Mouse (Mus musculus): ENCODE results near the gene Apoa2. TPM values are rescaled to one million over a fixed set of nuclear protein-coding genes. Genes with fewer than 3 reads are reported as not detected.

Gene Apoa2
- polyA plus RNA-seq, 1 experiment from 2014 or later = 11.9 TPM

- WGBS = 20% methylated on average over 5 of the region's 5 CpGs
- peaks cover 42% of the 10 kb centered on the region for H3K4me1 ChIP-seq (ENCODE audit: control insufficient read depth, insufficient read depth, low read length)
- ATAC-seq (replicated peaks; ENCODE audit: extremely low read depth, insufficient read depth, low FRiP score) = no peak
Measured at GRCm38 (mm10) chr1:171249913-171250600, 25.2 kb downstream of the Apoa2 start, which contains the start of gene Adamts4. TSS of gene Adamts4 (plus strand) at chr1:171250421.

GRCm38 (mm10) chr1:171250680-171251593 lies 26.1 kb downstream of the Apoa2 start, which contains the start of gene Ndufs2:
TSS of gene Ndufs2 (minus strand) at chr1:171251388.
- H3K27me3 ChIP-seq (ENCODE audit: control insufficient read depth, insufficient read depth, low read length) = no peaks in the 10 kb centered on the region
- no peak for ATAC-seq (replicated peaks; ENCODE audit: extremely low read depth, insufficient read depth, low FRiP score)
- H3K4me3 ChIP-seq (ENCODE audit: low read length) = peak within 1 kb of the TSS; percentile 39
- peak within 1 kb of the TSS; percentile 48 for H3K9ac ChIP-seq (ENCODE audit: low read length)
- 25% methylated on average over 26 of the region's 26 CpGs for WGBS
- H3K9me3 ChIP-seq (replicated peaks; ENCODE audit: control insufficient read depth, low read length) = no peaks in the 10 kb centered on the region
- H3K36me3 ChIP-seq (ENCODE audit: control insufficient read depth, insufficient read depth) = no peaks in the 10 kb centered on the region
- H3K4me1 ChIP-seq (ENCODE audit: control insufficient read depth, insufficient read depth, low read length) = peaks cover 38% of the 10 kb centered on the region
- H3K4me2 ChIP-seq (ENCODE audit: low read depth, low read length) = peak within 1 kb of the TSS; percentile 58
- H3K27ac ChIP-seq (ENCODE audit: low read length) = peak within 1 kb of the TSS; percentile 91

More at GRCm38 (mm10) chr1:171249913-171250600, 25.2 kb downstream of the Apoa2 start, which contains the start of gene Adamts4:
- Histone ChIP-seq H3K9ac (ENCODE audit: low read length) (peak within 1 kb of the TSS; percentile 48), H3K4me2 (ENCODE audit: low read depth, low read length) (peak within 1 kb of the TSS; percentile 58), H3K27me3 (ENCODE audit: control insufficient read depth, insufficient read depth, low read length) (no peaks in the 10 kb centered on the region), H3K36me3 (ENCODE audit: control insufficient read depth, insufficient read depth) (peaks cover 2% of the 10 kb centered on the region), H3K9me3 (replicated peaks; ENCODE audit: control insufficient read depth, low read length) (no peaks in the 10 kb centered on the region), H3K27ac (ENCODE audit: low read length) (peak within 1 kb of the TSS; percentile 91), H3K4me3 (ENCODE audit: low read length) (peak within 1 kb of the TSS; percentile 39)

GRCm38 (mm10) chr1:171251594-171252324 lies 26.9 kb downstream of the Apoa2 start:
- peak overlapping the region; percentile 48 for H3K9ac ChIP-seq (ENCODE audit: low read length)
- H3K36me3 ChIP-seq (ENCODE audit: control insufficient read depth, insufficient read depth) = no peaks in the 10 kb centered on the region
- 22% methylated on average over 13 of the region's 13 CpGs for WGBS
- peak overlapping the region; percentile 91 for H3K27ac ChIP-seq (ENCODE audit: low read length)
- H3K4me3 ChIP-seq (ENCODE audit: low read length) = peak overlapping the region; percentile 39
- no peaks in the 10 kb centered on the region for H3K9me3 ChIP-seq (replicated peaks; ENCODE audit: control insufficient read depth, low read length)
- peaks cover 34% of the 10 kb centered on the region for H3K4me1 ChIP-seq (ENCODE audit: control insufficient read depth, insufficient read depth, low read length)
- H3K4me2 ChIP-seq (ENCODE audit: low read depth, low read length) = peak overlapping the region; percentile 58
- H3K27me3 ChIP-seq (ENCODE audit: control insufficient read depth, insufficient read depth, low read length) = no peaks in the 10 kb centered on the region
- peak; percentile 15; the same call in 1 of the 2 replicates for ATAC-seq (replicated peaks; ENCODE audit: extremely low read depth, insufficient read depth, low FRiP score)

GRCm38 (mm10) chr1:171252415-171252814 lies 27.6 kb downstream of the Apoa2 start:
- H3K4me2 ChIP-seq (ENCODE audit: low read depth, low read length) = peak overlapping the region; percentile 58
- peak overlapping the region; percentile 48 for H3K9ac ChIP-seq (ENCODE audit: low read length)
- 53% methylated on average over 17 of the region's 17 CpGs for WGBS
- H3K4me3 ChIP-seq (ENCODE audit: low read length) = peak overlapping the region; percentile 39
- H3K4me1 ChIP-seq (ENCODE audit: control insufficient read depth, insufficient read depth, low read length) = peaks cover 33% of the 10 kb centered on the region
- no peak for ATAC-seq (replicated peaks; ENCODE audit: extremely low read depth, insufficient read depth, low FRiP score)
- H3K9me3 ChIP-seq (replicated peaks; ENCODE audit: control insufficient read depth, low read length) = no peaks in the 10 kb centered on the region
- no peaks in the 10 kb centered on the region for H3K27me3 ChIP-seq (ENCODE audit: control insufficient read depth, insufficient read depth, low read length)
- peak overlapping the region; percentile 91 for H3K27ac ChIP-seq (ENCODE audit: low read length)
- no peaks in the 10 kb centered on the region for H3K36me3 ChIP-seq (ENCODE audit: control insufficient read depth, insufficient read depth)

GRCm38 (mm10) chr1:171256095-171256818 lies 31.4 kb downstream of the Apoa2 start:
- Histone ChIP-seq H3K4me2 (ENCODE audit: low read depth, low read length) (no peak overlapping the region), H3K27me3 (ENCODE audit: control insufficient read depth, insufficient read depth, low read length) (no peaks in the 10 kb centered on the region), H3K36me3 (ENCODE audit: control insufficient read depth, insufficient read depth) (no peaks in the 10 kb centered on the region), H3K27ac (ENCODE audit: low read length) (no peak overlapping the region), H3K9ac (ENCODE audit: low read length) (no peak overlapping the region), H3K9me3 (replicated peaks; ENCODE audit: control insufficient read depth, low read length) (no peaks in the 10 kb centered on the region), H3K4me1 (ENCODE audit: control insufficient read depth, insufficient read depth, low read length) (peaks cover 22% of the 10 kb centered on the region), H3K4me3 (ENCODE audit: low read length) (no peak overlapping the region)
- WGBS = 84% methylated on average over 24 of the region's 24 CpGs
- ATAC-seq (replicated peaks; ENCODE audit: extremely low read depth, insufficient read depth, low FRiP score) = no peak

GRCm38 (mm10) chr1:171256937-171257548 lies 32.2 kb downstream of the Apoa2 start:
- ATAC-seq (replicated peaks; ENCODE audit: extremely low read depth, insufficient read depth, low FRiP score) = no peak
- Histone ChIP-seq H3K27me3 (ENCODE audit: control insufficient read depth, insufficient read depth, low read length) (no peaks in the 10 kb centered on the region), H3K4me3 (ENCODE audit: low read length) (no peak overlapping the region), H3K36me3 (ENCODE audit: control insufficient read depth, insufficient read depth) (no peaks in the 10 kb centered on the region), H3K9ac (ENCODE audit: low read length) (no peak overlapping the region), H3K27ac (ENCODE audit: low read length) (no peak overlapping the region), H3K4me1 (ENCODE audit: control insufficient read depth, insufficient read depth, low read length) (peaks cover 19% of the 10 kb centered on the region), H3K9me3 (replicated peaks; ENCODE audit: control insufficient read depth, low read length) (no peaks in the 10 kb centered on the region), H3K4me2 (ENCODE audit: low read depth, low read length) (no peak overlapping the region)
- 58% methylated on average over 15 of the region's 15 CpGs for WGBS

- H3K27ac ChIP-seq (ENCODE audit: low read length) = no peak overlapping the region
- no peaks in the 10 kb centered on the region for H3K9me3 ChIP-seq (replicated peaks; ENCODE audit: control insufficient read depth, low read length)
- H3K4me1 ChIP-seq (ENCODE audit: control insufficient read depth, insufficient read depth, low read length) = peaks cover 18% of the 10 kb centered on the region
- no peak overlapping the region for H3K4me2 ChIP-seq (ENCODE audit: low read depth, low read length)
- no peaks in the 10 kb centered on the region for H3K36me3 ChIP-seq (ENCODE audit: control insufficient read depth, insufficient read depth)
- ATAC-seq (replicated peaks; ENCODE audit: extremely low read depth, insufficient read depth, low FRiP score) = no peak
- no peak overlapping the region for H3K4me3 ChIP-seq (ENCODE audit: low read length)
- H3K9ac ChIP-seq (ENCODE audit: low read length) = no peak overlapping the region
- WGBS = 80% methylated on average over 9 of the region's 9 CpGs
- no peaks in the 10 kb centered on the region for H3K27me3 ChIP-seq (ENCODE audit: control insufficient read depth, insufficient read depth, low read length)
Measured at GRCm38 (mm10) chr1:171257781-171258180, 32.9 kb downstream of the Apoa2 start.

GRCm38 (mm10) chr1:171258921-171259320 lies 34.1 kb downstream of the Apoa2 start:
- no peak for ATAC-seq (replicated peaks; ENCODE audit: extremely low read depth, insufficient read depth, low FRiP score)
- Histone ChIP-seq H3K4me1 (ENCODE audit: control insufficient read depth, insufficient read depth, low read length) (peaks cover 24% of the 10 kb centered on the region), H3K27me3 (ENCODE audit: control insufficient read depth, insufficient read depth, low read length) (no peaks in the 10 kb centered on the region), H3K27ac (ENCODE audit: low read length) (no peak overlapping the region), H3K36me3 (ENCODE audit: control insufficient read depth, insufficient read depth) (no peaks in the 10 kb centered on the region), H3K4me3 (ENCODE audit: low read length) (no peak overlapping the region), H3K4me2 (ENCODE audit: low read depth, low read length) (peak overlapping the region; percentile 10; the same call in 1 of the 2 replicates), H3K9ac (ENCODE audit: low read length) (peak overlapping the region; percentile 21; the same call in 1 of the 2 replicates), H3K9me3 (replicated peaks; ENCODE audit: control insufficient read depth, low read length) (no peaks in the 10 kb centered on the region)
- 54% methylated on average over 17 of the region's 17 CpGs for WGBS

Data from heart, embryonic 16.5 days (tissue).